Mouse (Mus musculus) C2C12 (cell line): Measurements from ENCODE around the gene Galt.

Source experiments
- CTCF ChIP-seq: IDR thresholded peaks from one replicate; pipeline ENCODE4 v1.5.1; 2011; ENCODE audit not compliant: control insufficient read depth, insufficient read depth, insufficient read length
- MAX ChIP-seq: IDR thresholded peaks from one replicate; pipeline ENCODE4 v1.6.1; 2011; ENCODE audit warnings: mild to moderate bottlenecking, control low read depth
- MYOD1 ChIP-seq: IDR thresholded peaks from one replicate; pipeline ENCODE4 v1.6.1; 2011; ENCODE audit warnings: low read depth; ENCODE audit not compliant: control insufficient read depth, insufficient read length
- USF1 ChIP-seq: IDR thresholded peaks from one replicate; pipeline ENCODE4 v1.6.1; 2011; ENCODE audit warnings: low read depth, mild to moderate bottlenecking, control low read depth, moderate library complexity

DNA sequence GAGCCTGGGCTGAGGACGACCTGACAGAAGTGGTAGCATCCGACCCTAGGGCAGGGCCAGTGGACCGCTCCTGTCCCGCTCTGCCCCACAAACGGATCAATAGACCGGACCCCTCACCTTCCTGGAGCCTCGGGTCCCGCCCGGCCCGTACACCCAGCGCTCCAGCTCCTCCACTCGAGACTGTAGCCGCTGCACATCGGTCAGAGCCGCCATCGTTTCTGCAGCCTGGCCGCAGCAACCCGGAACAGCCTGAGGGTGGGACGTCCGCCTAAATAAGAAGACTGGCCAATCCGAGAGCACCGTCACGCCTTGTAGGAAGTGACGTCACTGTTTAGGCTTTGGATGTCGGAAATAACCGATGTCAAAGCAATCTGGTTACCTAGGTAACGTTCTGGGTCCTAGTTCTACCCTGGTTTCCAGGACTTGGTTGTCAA, 32.1 kb upstream of the Galt start, which contains the start of gene Dctn3:
- TF ChIP-seq CTCF (no peak), MYOD1 (no peak), MAX (peak; percentile 38), USF1 (no peak)
